Mouse (Mus musculus) heart, postnatal 4 days (tissue): ENCODE data around the gene Zfp507. TPM values are rescaled to one million over a fixed set of nuclear protein-coding genes. Genes with fewer than 3 reads are reported as not detected.

Experiments used
- DNase-seq: peaks from one replicate; pipeline ENCODE4 v3.0.0; 2021
- total RNA-seq, 2 experiments: library from RNA; stranded (reverse); gene quantifications; 2 replicates each; pipeline ENCODE4 v1.2.3; 2021

The Zfp507 gene
- total RNA-seq, 2 experiments from 2014 or later = 23.8 to 26.0 TPM

- no peak for DNase-seq
Measured at GRCm38 (mm10) chr7:35733313-35734050, 69.3 kb downstream of the Zfp507 start.

GRCm38 (mm10) chr7:35732585-35733059, 70.2 kb downstream of the Zfp507 start:
- no peak for DNase-seq

- DNase-seq = peak; percentile 33
Measured at GRCm38 (mm10) chr7:35729621-35730031, 73.2 kb downstream of the Zfp507 start.

- DNase-seq = no peak
Measured at GRCm38 (mm10) chr7:35728376-35728775, 74.4 kb downstream of the Zfp507 start.

GRCm38 (mm10) chr7:35723035-35723434, 79.8 kb downstream of the Zfp507 start:
- no peak for DNase-seq

Other genes starting within 250 kb of the Zfp507 start
- 10 to 100 TPM; 81.1 to 85.6 TPM for gene Nudt19, start 246.7 kb downstream of the Zfp507 start, total RNA-seq
- gene Rgs9bp, start 217.4 kb downstream of the Zfp507 start, total RNA-seq = under 1 TPM; 0.09 to 0.14 TPM
- gene Ankrd27, start 216.8 kb downstream of the Zfp507 start, total RNA-seq = 10 to 100 TPM; 12.1 to 15.2 TPM
- gene Pdcd5, start 155.5 kb downstream of the Zfp507 start, total RNA-seq = 100 to 1,000 TPM; 130 to 142 TPM
- 10 to 100 TPM; 10.3 to 11.9 TPM for gene Dpy19l3, start 48.5 kb downstream of the Zfp507 start, total RNA-seq